Mouse (Mus musculus) C2C12 (cell line): ENCODE results near the gene Dgkb.

Source experiments
- FOSL1 ChIP-seq: IDR thresholded peaks from one replicate; pipeline ENCODE4 v1.8.0; 2011; ENCODE audit warnings: mild to moderate bottlenecking, low read length; ENCODE audit not compliant: poor library complexity, insufficient read depth, severe bottlenecking
- MAX ChIP-seq: IDR thresholded peaks from one replicate; pipeline ENCODE4 v1.6.1; 2011; ENCODE audit warnings: mild to moderate bottlenecking, control low read depth
- MYOD1 ChIP-seq: IDR thresholded peaks from one replicate; pipeline ENCODE4 v1.6.1; 2011; ENCODE audit warnings: low read depth; ENCODE audit not compliant: control insufficient read depth, insufficient read length
- USF1 ChIP-seq: IDR thresholded peaks from one replicate; pipeline ENCODE4 v1.6.1; 2011; ENCODE audit warnings: low read depth, mild to moderate bottlenecking, control low read depth, moderate library complexity

DNA sequence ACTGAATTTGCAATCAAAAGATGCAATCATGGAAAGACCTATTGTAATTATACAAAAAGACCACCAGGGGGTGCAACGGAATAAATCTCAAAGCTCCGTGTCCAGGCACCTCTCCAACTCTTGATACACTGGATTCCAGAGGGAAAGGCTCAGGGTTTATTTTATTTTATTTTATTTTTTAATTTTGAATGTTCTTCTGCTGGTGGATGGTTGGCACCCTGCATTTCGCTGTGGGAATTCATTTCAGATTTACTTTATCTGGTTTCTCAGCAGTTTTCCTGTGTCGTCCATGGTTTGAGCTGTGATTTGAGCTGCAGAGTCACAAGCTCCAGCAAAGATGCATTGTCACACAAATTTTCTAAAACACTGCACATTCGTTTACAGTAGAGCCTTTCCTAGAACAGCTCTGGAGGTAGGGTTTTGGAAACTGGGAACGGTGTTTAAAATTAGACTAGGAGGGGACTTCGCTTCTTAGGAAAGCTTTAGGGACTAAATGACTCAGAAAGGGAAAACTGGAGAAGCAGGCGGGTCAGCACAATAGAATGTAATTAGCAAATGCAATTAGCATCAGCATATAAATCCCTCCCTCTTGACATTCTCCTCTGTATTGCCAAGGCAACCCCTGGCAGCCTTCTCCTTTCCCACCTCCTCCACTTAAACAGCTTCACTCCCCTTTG, 43.7 kb upstream of the Dgkb start:
- TF ChIP-seq MYOD1 (no peak), MAX (no peak), FOSL1 (no peak), USF1 (no peak)
